Mouse (Mus musculus) kidney, postnatal 0 days (tissue): Measurements from ENCODE around the gene Arid1b. TPM values are rescaled to one million over a fixed set of nuclear protein-coding genes. Genes with fewer than 3 reads are reported as not detected.
A peak's percentile ranks its signal among the peaks of the same experiment; 100 is the strongest.

Experiments
- ATAC-seq: fragments of 200-750 bp; cut with Nextera tagmentation; replicated peaks from 2 replicates; pipeline ENCODE4 v1.8.0; 2017; ENCODE audit warnings: low read depth, moderate number of reproducible peaks, moderate TSS enrichment, moderate library complexity; ENCODE audit not compliant: low FRiP score
- DNase-seq: peaks from one replicate; pipeline ENCODE4 v3.0.0-alpha.2; 2016; ENCODE audit warnings: low spot score
- H3K27ac ChIP-seq: fragments of 300-500 bp; sonication (generic); 2 replicates; pipeline ENCODE4 v1.5.1; 2014; ENCODE audit warnings: mild to moderate bottlenecking
- H3K27me3 ChIP-seq: fragments of 300-500 bp; sonication (generic); 2 replicates; pipeline ENCODE4 v1.6.1; 2014; ENCODE audit warnings: low read length, mixed read lengths; ENCODE audit not compliant: insufficient read depth
- H3K36me3 ChIP-seq: fragments of 300-500 bp; sonication (generic); 2 replicates; pipeline ENCODE4 v1.6.1; 2014; ENCODE audit warnings: low read length, mixed read lengths; ENCODE audit not compliant: insufficient read depth
- H3K4me1 ChIP-seq: fragments of 300-500 bp; sonication (generic); replicated peaks from 2 replicates; pipeline ENCODE4 v1.6.1; 2014; ENCODE audit warnings: antibody characterized with exemption, low read length, mixed read lengths; ENCODE audit not compliant: insufficient read depth
- H3K4me2 ChIP-seq: fragments of 300-500 bp; sonication (generic); 2 replicates; pipeline ENCODE4 v1.6.1; 2014; ENCODE audit warnings: mild to moderate bottlenecking, low read length, moderate library complexity, mixed read lengths
- H3K4me3 ChIP-seq: fragments of 300-500 bp; sonication (generic); replicated peaks from 2 replicates; pipeline ENCODE4 v1.5.1; 2014; ENCODE audit warnings: low read depth, low read length
- H3K9ac ChIP-seq: fragments of 300-500 bp; sonication (generic); 2 replicates; pipeline ENCODE4 v1.6.1; 2014; ENCODE audit warnings: low read depth, low read length
- H3K9me3 ChIP-seq: fragments of 300-500 bp; sonication (generic); replicated peaks from 2 replicates; pipeline ENCODE4 v1.6.1; 2016; ENCODE audit warnings: low read length, inconsistent platforms, mixed read lengths
- CTCF ChIP-seq: IDR thresholded peaks from 2 replicates; pipeline ENCODE4 v1.5.1; 2016; ENCODE audit warnings: antibody characterized with exemption, low read depth, mild to moderate bottlenecking, moderate library complexity
- WGBS: fragments of 180-500 bp; shearing (Covaris S2); extraction: QIAGEN DNeasy Blood & Tissue Kit; methylation state at CpG from one replicate; pipeline ENCODE4 v1.1.7; 2014; 5-methylcytosine and 5-hydroxymethylcytosine counted together
- polyA plus RNA-seq: library from polyadenylated mRNA; unstranded; fragments of >200 nt; fragmentation: Nextera tagmentation; extraction: Ambion mirVana; gene quantifications from 2 replicates; pipeline ENCODE4 v1.2.1, GENCODE M21; 2015

The Arid1b gene
- polyA plus RNA-seq, 1 experiment from 2014 or later: 9.2 TPM

DNA sequence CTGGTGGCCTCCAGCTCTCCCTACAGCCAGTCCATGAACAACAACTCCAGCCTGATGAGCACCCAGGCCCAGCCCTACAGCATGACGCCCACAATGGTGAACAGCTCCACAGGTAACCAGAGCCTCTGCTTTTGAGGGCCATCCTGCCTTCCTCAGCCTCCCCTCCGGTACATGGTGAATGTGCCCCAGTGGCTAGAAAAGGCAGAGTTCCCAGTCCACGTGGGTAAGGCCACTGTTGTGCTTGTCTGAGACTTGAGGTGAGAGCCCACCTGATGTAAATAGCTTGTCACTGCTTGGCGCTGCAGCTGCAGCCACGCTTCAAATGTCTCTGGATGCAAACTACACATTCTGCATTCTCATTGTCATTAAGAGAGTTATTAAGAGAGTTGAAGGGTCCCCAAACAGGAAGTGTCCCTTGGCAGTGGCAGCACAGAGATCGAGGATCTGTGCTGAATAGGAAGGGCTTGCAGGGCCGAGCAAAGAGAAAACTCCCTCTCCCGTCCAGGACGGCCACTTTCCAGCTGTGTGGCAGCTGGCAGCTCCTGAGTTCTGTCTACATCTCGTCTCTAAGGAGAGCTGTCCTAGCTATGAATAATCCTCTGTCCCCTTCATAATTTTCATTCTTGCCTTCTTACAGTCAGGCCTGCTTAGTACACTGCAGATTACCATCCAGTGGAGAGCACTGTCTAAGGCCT is 311.8 kb downstream of the Arid1b start:
- 72% methylated on average over 10 of the region's 10 CpGs for WGBS
- peaks cover 20% of the 10 kb centered on the region; the same call in 1 of the 2 replicates for H3K36me3 ChIP-seq
- no peaks in the 10 kb centered on the region for H3K4me1 ChIP-seq
- no peaks in the 10 kb centered on the region for H3K9me3 ChIP-seq
- H3K27ac ChIP-seq: no peak overlapping the region
- no peak overlapping the region for H3K4me3 ChIP-seq
- H3K4me2 ChIP-seq: no peak overlapping the region
- ATAC-seq (no peak), DNase-seq (peak; percentile 14)
- H3K9ac ChIP-seq: no peak overlapping the region
- no peaks in the 10 kb centered on the region for H3K27me3 ChIP-seq
- TF ChIP-seq CTCF: no peak

DNA sequence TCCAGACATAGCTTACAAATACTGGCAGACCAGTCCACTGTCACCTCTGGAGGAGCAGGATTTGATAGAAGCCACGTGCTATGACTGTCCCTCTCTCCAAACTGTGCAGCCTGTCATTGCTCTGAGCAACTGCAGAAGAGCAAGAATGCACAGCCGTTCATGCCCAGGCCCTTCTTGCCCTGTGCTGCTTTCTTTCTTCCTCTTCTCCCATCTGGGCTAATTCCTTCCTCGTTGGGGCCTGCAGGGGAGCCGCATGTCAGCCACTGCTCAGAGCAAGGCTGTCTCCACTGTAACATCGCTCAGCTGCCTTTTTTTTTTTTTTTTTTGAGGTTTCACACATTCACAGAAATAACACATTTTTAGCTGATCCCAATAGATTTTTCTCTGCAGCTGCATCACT is 315.8 kb downstream of the Arid1b start:
- H3K9me3 ChIP-seq: no peaks in the 10 kb centered on the region
- WGBS: 45% methylated on average over 5 of the region's 5 CpGs
- H3K27me3 ChIP-seq: no peaks in the 10 kb centered on the region
- DNase-seq (no peak), ATAC-seq (no peak)
- H3K9ac ChIP-seq: no peak overlapping the region
- H3K4me1 ChIP-seq: no peaks in the 10 kb centered on the region; the same call in 1 of the 2 replicates
- TF ChIP-seq CTCF: no peak
- H3K27ac ChIP-seq: no peak overlapping the region
- peaks cover 24% of the 10 kb centered on the region; the same call in 1 of the 2 replicates for H3K36me3 ChIP-seq
- no peak overlapping the region for H3K4me2 ChIP-seq
- H3K4me3 ChIP-seq: no peak overlapping the region

DNA sequence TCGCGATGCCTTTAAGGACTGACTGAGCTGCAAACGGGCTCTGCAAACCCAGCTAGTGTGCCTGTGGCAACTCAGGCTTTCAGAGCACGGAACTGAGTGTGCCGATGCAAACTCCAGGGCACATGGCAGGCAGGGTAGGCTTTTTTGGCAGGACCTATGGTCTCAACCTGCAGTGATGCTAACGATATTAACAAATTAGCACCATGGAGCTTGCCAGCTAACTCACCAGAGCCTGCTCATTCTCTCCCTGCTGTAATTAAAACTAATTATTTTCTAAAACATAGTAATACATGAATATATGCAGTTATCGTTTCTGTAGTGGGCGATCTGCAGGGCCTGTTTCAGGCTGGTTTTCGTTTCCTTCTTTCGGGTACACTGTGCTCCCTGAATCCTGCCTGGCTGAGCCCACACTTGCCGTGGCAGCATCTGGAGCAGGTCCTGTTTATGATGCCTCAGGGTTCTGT is 316.3 kb downstream of the Arid1b start:
- Histone ChIP-seq H3K4me3 (no peak overlapping the region), H3K4me1 (no peaks in the 10 kb centered on the region; the same call in 1 of the 2 replicates), H3K27ac (no peak overlapping the region), H3K4me2 (no peak overlapping the region), H3K27me3 (no peaks in the 10 kb centered on the region), H3K9me3 (no peaks in the 10 kb centered on the region), H3K36me3 (peaks cover 24% of the 10 kb centered on the region; the same call in 1 of the 2 replicates), H3K9ac (no peak overlapping the region)
- no peak for TF ChIP-seq CTCF
- WGBS: 79% methylated on average over 11 of the region's 11 CpGs
- DNase-seq: no peak
- no peak for ATAC-seq

DNA sequence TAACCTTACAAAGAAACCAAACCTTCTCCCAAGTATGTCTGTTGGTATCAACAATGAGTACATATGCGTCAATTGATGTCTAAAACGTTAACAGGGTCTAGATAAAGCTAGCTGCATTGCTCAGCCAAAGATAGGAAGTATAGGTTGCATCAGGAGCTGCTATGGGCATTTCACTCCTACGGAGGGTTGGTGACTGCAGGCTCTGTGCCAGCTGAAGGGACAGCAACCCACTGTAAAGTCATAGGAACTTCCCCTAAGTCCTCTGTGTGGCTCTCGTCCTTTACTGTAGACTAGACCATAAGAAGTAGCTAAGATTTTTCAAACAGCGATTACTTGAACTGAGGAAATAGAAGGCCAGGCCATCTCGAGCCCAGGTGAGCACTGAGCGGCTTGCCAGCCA is 316.9 kb downstream of the Arid1b start:
- Histone ChIP-seq H3K27me3 (no peaks in the 10 kb centered on the region), H3K4me1 (no peaks in the 10 kb centered on the region; the same call in 1 of the 2 replicates), H3K9me3 (no peaks in the 10 kb centered on the region), H3K4me3 (no peak overlapping the region), H3K9ac (no peak overlapping the region), H3K27ac (no peak overlapping the region), H3K4me2 (no peak overlapping the region), H3K36me3 (peaks cover 21% of the 10 kb centered on the region)
- 79% methylated on average over 7 of the region's 7 CpGs for WGBS
- ATAC-seq: no peak
- TF ChIP-seq CTCF: no peak
- no peak for DNase-seq

DNA sequence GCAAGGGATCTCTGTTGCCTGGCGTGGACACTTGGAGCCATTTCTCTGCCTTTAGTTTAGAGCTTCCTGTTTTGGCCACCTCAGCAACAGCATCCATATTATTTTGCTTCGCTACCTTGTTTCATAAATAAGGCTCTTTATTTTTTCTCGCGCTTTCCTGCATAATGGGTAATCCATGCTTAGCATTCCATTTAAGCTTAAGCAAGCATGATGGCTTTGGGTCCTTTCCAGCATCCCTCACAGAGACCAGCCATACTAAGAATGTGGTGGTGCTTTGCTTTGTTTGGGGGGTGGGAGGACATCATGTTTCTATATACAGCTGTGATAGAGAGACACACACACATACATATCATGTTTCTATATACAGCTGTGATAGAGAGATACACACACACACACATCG is 318.2 kb downstream of the Arid1b start:
- ATAC-seq: no peak
- Histone ChIP-seq H3K4me2 (no peak overlapping the region), H3K27ac (no peak overlapping the region), H3K4me1 (no peaks in the 10 kb centered on the region; the same call in 1 of the 2 replicates), H3K36me3 (peaks cover 13% of the 10 kb centered on the region), H3K9ac (no peak overlapping the region), H3K9me3 (no peaks in the 10 kb centered on the region), H3K27me3 (no peaks in the 10 kb centered on the region), H3K4me3 (no peak overlapping the region)
- TF ChIP-seq CTCF: no peak
- DNase-seq: no peak
- 80% methylated on average over 5 of the region's 5 CpGs for WGBS

DNA sequence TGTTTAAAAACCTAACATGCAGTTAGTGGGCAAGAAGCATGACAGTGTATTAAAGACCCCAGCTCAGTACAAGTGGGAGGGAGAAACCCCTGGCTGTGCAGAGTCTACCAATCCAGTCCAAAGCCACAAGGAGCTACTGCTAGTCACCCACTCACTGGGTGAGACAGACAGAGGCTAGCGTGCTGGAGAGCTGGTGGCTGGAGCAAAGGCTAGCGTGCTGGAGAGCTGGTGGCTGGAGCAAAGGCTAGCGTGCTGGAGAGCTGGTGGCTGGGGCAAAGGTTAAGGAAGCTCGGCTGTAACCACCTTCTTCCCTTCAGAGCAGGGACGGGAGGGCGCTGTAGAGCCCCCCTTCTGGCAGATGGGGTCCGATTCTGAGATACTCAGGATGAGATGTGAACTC is 320.6 kb downstream of the Arid1b start:
- Histone ChIP-seq H3K27me3 (no peaks in the 10 kb centered on the region), H3K9ac (no peak overlapping the region), H3K4me2 (no peak overlapping the region), H3K36me3 (peaks cover 26% of the 10 kb centered on the region), H3K27ac (no peak overlapping the region), H3K4me3 (no peak overlapping the region), H3K9me3 (no peaks in the 10 kb centered on the region), H3K4me1 (no peaks in the 10 kb centered on the region; the same call in 1 of the 2 replicates)
- no peak for TF ChIP-seq CTCF
- no peak for ATAC-seq
- 54% methylated on average over 7 of the region's 7 CpGs for WGBS
- DNase-seq: no peak
